Mouse (Mus musculus): ENCODE data around the gene Hes7. TPM values are rescaled to one million over a fixed set of nuclear protein-coding genes. Genes with fewer than 3 reads are reported as not detected.
"Not testable (repeated sequence)": the region's sequence is repeated elsewhere in the genome, so short reads cannot be mapped to it uniquely, and the experiment has no call there.

Gene Hes7
- total RNA-seq, 2 experiments from 2014 or later, result 0.39 to 0.48 TPM

DNA sequence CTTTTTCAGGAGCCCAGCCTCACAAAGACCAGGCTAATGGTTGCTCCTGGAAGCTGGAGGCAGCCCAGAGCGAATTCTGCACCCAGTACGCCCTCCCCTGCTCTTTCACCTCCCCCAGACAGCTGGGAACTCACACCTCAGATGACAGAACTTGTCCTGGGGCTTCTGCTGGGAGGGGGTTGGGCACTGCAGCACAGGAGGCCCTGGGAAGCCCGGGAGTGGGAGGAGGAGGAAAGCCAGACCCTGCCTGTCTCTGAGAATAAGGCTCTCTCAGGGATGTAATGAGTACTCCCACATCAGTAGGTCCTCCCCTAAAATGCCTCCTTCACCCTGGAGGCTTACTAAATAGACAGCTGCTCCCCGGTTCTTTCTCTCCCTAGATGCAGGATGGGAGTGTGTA, 33.1 kb upstream of the Hes7 start:
- intact Hi-C loops (cut with DNase I), result loop anchor here (5.0 kb wide), 1 partner anchor 35 kb away; the partner anchor contains the start of genes 9130213A22Rik and Hes7
- DNase-seq (ENCODE audit: low spot score in 2 of 2), result peak in 1 of 2 experiments; percentile 82

DNA sequence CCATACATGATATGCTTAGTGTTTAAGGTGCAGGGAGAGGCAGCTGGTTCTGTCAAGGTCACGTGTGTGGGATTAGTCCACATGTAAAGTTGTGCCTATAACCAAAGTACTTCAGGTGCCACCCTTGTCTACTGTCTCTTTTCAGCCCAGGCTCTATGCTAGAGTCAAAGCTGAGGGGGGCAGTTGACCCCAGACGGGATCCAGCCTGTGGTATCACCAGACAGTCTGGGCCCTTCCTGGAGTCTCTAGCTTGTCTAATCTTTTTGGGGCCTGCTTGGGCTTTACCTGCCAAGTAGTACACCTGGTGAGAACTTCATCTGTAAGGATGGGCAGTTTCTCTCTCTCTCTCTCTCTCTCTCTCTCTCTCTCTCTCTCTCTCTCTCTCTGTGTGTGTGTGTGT, 32.6 kb upstream of the Hes7 start:
- DNase-seq (ENCODE audit: low spot score in 2 of 2), result peak in 1 of 2 experiments; percentile 3
- intact Hi-C loops (cut with DNase I), result loop anchor here (5.0 kb wide), 1 partner anchor 35 kb away; the partner anchor contains the start of genes 9130213A22Rik and Hes7

DNA sequence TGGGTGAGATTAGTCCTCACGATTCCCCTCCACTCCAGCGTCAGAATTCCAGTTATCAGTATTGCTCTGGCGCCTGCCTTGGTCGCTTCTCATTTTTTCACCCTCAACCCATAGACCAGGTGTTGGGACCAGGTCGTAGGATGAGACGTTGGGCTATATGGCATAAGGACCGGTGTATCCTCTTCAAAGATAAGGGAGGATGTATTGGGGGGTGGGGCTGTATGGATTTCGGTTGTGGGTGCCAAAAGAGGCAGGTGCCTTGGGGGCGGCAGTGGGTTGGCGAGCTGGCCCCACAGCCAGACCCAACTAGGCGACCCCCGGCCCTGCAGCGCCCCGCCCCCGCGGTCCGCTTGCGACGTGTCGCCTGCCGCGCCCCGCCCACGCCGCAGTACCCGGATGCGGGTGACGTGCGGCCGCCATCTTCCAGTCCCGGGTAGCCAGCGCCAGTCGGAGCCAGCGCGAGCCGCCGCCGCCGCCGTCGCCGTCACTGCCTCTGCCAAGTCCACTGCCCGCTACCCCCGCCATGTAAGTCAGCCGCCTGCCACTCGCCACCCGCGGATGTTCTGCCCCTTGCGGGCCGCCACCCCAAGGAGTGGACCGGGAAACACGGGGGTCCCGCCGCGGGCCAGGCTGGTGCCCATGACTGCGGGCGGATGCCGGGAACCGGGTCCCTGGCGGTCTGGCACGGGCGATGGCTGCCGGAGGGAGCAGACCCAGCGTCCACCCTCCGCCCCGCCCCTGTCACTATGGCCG, 31.9 kb upstream of the Hes7 start, which contains the start of gene Vamp2:
Gene Vamp2, plus strand, starts transcription at position 388 of the 753 bp plus-strand sequence.
- DNase-seq (ENCODE audit: low spot score in 2 of 2), result peak; percentile 94 to 95
- intact Hi-C loops (cut with DNase I), result loop anchor here (5.0 kb wide), 1 partner anchor 34 kb away; the partner anchor contains the start of genes 9130213A22Rik and Hes7

DNA sequence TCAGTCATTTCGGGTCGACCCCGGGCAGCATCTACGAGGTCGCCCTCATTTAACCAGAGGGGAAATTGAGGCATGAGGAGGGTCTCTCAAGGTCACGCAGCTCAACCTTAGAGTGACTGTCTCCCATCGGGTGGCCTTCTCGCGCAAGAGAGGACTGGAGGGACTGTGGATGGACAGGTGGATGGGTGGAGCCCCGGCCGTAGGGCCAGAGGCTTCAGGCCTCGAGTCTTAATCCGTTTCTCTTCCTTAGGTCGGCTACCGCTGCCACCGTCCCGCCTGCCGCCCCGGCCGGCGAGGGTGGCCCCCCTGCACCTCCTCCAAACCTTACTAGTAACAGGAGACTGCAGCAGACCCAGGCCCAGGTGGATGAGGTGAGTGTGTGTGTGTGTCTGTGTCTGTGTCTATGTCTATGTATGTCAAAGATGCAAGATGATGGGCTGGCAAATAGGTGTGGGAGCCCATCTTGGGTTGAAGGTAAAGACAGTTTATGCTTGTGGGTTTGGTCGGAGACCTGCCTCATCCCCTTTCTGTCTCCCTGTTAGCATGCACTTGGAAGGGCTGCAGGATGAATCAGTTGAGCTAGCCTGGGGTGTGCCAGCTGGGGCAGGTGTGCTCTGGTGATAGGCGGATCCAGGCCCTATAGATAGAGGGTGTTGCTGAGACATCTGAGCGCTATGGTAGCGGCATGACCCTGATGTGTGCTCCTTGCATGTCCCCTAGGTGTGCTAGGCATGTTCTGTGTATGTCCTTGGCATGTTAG, 31.2 kb upstream of the Hes7 start:
- intact Hi-C loops (cut with DNase I), result loop anchor here (5.0 kb wide), 1 partner anchor 33 kb away; the partner anchor contains the start of genes 9130213A22Rik and Hes7
- no peak for DNase-seq (ENCODE audit: low spot score in 2 of 2)

DNA sequence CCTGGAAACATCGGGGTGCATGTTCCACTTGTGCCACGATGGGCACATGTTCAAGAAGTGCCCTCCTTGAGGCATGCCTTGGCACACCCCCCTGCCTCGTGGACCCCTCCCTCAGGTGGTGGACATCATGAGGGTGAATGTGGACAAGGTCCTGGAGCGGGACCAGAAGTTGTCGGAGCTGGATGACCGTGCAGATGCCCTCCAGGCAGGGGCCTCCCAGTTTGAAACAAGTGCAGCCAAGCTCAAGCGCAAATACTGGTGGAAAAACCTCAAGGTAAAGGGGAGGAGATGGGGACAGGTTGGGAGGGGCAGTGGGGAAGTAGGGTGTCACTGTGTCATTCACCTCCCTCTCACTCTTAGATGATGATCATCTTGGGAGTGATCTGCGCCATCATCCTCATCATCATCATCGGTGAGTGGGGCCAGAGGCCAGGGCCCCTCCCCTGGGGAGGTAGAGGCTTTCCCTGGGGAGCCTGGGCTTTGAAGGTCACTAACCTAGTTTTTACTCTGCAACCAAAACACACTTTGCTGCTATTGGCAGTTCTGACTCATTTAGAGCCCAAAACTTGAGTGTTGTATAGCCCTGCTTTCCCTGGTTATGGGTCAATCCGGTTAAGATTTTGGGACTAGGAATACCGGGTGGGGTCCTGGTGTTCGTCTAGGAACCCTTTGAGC, 30.5 kb upstream of the Hes7 start:
- no peak for DNase-seq (ENCODE audit: low spot score in 2 of 2)
- intact Hi-C loops (cut with DNase I), result loop anchor here (5.0 kb wide), 1 partner anchor 33 kb away; the partner anchor contains the start of genes 9130213A22Rik and Hes7

DNA sequence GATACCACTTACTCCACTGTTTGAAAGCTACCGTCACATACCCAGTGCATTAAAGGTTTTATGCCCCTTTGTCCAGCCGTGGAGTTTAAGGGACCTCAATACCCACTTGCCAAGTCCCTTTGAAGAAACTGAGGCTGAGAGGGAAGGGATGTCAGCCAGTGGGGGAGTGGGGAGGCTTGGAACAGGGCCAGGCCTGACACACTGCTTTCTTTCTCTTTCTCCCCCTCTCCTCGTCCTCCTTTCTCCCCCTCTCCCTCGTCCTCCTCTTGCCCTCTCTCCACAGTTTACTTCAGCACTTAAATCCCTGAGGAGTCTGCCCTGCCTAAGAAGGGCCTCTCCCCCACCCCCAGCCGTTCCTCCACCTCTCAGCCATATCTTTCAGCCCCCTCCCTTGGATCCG, 29.8 kb upstream of the Hes7 start:
- DNase-seq (ENCODE audit: low spot score in 2 of 2), result no peak
- intact Hi-C loops (cut with DNase I), result no loop called here

DNA sequence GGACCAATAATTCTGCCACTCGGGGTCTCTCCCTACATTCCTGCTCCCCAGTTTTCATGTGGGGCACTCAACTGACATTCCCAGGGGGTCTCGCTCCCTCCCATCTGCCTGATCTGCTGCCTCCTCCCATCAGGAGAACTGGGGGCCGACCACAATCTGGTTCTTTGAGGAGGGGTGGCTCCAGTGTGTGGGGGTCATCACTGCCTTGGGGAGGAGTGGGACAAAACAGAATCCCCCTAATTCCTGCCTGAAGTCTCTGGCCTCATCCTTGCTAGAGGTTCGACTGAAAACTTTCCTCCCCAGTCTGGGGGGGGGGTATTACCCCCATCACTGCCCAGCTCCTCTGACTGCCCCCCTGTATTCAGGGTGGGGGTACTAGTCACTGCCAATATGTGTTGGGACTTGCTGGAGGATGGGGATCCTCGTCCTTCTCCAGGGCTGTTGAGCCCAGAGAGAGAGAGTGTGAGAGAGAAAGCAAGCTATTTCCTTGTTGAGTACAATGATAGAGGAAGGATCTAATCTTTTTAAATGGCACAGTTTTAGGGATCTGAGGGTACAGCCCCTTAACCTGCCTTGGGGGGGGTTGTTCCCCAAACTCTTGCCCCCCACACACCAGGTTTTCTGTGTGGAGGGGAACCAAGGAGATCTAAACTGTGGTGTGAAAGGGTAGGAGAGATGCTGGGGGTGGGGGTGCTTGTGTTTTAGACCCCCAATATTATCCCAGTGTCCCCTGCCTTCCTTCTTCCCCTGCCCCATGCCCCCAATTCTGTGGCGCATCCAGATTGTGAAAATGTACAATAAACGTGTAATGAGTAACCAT, 28.4 kb upstream of the Hes7 start:
- DNase-seq (ENCODE audit: low spot score in 2 of 2), result no peak
- intact Hi-C loops (cut with DNase I), result no loop called here

DNA sequence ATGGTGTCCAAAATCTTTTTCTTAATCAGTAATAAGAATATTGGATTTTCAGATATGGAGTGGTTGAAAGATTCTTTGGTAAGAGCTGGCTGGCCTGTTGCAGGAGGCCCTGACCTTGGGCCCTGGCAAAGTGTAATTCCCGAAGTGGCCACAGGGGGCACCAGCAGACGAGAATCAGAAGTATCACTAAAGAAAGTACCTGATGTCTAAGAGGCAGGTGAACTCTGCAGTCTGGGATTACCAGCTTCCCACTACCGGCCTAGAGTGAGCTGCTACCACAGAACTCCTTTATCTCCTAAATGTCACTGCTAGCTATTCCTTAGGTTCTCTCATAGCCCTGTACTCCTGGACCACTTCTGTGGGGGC, 27.8 kb upstream of the Hes7 start:
- DNase-seq (ENCODE audit: low spot score in 2 of 2), result peak; percentile 81
- intact Hi-C loops (cut with DNase I), result no loop called here

DNA sequence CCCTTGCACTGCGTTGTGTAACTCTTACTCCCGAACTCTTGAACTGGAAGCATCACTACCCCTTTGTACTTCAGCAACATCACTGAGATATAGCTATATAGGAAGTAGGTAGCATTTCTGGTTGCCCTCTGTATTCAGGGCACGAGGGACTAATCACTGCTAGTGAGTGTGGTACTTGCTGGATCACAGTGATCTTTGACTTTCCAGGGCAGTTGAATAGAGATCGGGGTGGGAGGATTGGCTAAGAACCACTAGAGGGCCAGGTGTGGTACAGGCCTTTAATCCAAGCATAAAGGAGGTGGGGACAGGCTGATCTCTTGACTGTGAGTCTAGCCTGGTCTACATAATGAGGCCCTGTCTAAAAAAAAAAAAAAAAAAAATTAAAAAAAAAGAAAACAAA, 27.3 kb upstream of the Hes7 start:
- no peak for DNase-seq (ENCODE audit: low spot score in 2 of 2)
- intact Hi-C loops (cut with DNase I), result no loop called here

DNA sequence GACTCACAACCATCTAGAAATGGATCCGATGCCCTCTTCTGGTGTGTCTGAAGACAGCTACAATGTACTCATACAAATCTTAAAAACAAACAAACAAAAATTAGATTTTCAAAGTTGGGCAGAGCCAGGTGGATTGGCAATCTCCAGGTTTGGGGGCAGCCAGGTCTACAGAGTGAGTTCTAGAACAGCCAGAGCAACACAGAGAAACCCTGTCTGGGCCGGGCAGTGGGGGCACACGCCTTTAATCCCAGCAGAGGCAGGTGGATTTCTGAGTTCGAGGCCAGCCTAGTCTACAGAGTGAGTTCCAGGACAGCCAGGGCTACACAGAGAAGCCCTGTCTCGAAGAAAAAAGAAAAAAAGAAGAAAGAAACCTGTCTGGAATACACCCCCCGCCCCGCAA, 26.3 kb upstream of the Hes7 start:
- intact Hi-C loops (cut with DNase I), result loop anchor here (2.0 kb wide), 1 partner anchor 27 kb away; no protein-coding TSS in a partner anchor
- DNase-seq (ENCODE audit: low spot score in 2 of 2), result not testable (repeated sequence)

DNA sequence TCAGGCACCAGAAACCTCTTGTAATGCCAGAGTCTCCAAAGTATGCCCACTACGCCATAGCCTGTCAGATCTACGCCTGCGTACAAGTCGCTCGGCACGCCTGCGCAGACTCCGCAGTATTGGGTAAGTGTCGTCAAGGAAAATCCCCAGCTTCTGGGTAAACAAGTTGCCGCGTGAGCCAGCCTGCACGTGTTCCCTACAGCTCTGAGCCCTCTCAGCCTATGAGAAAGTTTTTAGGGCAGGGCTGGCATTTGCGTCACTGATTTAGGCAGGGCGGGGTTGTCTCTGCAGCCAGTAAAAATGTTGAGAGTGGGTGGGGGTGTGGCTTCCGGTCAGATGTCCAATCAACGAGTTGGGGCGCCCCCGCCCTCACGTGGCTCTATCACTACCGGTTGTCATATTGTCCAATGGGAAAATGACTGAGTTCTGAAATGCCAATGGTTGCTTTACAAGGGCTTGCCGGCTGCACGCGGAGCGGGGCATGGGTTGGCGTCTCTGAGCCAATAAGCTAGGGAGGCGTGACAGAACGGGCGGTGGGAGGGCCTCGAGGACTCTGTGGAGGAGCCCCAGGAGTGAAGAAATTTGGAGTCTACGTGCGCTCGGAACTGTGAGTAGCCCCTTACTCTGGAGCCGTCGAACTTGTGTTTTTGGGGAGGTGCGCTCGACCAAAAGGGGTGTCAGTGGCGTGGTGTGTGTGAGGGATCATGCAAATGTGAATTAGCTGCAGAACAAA, 25.3 kb upstream of the Hes7 start, which contains the start of gene Per1:
Gene Per1, plus strand, starts transcription at position 521 of the 733 bp plus-strand sequence.
- intact Hi-C loops (cut with DNase I), result loop anchor here (2.0 to 5.0 kb wide), 3 partner anchors 28 to 322 kb away; partner anchors contain the start of gene Chd3
- DNase-seq (ENCODE audit: low spot score in 2 of 2), result peak; percentile 100

DNA sequence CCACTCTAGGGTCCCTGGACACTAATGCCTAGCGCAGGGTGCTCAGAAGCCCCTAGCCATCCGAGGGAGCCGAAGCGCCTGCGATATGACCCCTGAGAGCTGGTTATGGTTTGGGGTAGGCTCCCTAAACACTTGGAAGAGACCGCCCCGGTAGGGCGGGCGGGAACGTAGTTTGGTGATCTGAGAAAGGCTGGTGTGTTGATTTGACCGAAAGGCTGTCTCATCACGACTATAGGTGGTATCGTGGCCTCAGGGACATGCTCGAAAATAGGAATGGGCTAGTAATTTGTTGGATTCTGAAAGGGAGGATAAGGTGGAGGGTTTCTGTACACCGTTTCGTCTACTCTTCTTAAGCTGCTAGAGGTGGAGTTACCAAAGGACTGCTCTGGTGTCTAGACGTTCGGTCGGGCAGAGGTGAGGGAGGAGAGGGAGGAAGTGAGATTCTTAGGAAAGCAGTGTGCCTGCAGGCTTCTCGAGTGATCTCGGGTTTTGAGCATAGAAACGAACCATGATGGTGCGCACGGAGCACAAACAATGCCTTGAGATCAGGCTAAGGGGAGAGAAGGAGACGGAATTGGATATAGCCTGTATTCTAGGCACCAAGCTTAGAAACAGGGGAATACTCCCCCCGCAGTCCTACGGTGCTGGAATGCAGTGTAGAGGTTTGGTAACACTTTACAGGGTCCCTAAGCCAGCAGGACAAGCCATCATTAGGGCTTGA, 24.5 kb upstream of the Hes7 start:
- intact Hi-C loops (cut with DNase I), result loop anchor here (2.0 to 5.0 kb wide), 3 partner anchors 29 to 322 kb away; partner anchors contain the start of gene Chd3
- no peak for DNase-seq (ENCODE audit: low spot score in 2 of 2)

DNA sequence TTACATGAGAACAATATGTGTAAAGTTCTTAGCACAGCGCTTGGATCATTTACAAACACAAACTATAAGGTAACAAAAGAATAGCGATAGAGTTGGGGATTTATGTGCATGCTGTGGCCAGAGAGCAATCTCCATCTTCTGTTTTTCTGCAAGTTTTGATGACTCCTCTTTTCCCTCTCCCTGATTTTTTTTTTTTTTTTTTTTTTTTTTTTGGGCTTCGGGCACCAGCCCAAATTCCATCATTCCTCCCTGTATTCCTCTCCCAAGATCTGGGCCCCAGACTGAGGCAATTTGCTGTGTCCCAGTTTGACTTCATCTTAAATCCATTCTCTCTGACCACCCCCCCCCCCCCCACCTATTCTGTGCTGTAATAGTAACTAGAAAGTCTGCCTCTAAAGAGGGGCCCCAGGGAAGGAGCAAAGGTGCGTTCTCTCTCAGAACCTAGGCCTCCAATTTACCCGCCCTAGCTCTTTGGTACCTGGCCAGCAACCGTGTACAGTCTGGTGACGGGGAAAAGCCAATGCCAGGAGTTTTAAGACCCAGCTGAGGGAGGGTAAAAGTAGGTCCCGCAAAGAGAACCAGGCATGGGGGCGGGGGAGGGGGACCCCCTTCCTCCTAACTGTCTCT, 23.7 kb upstream of the Hes7 start:
- intact Hi-C loops (cut with DNase I), result loop anchor here (5.0 kb wide), 2 partner anchors 271 to 321 kb away; partner anchors contain the start of gene Chd3
- DNase-seq (ENCODE audit: low spot score in 2 of 2), result no peak

DNA sequence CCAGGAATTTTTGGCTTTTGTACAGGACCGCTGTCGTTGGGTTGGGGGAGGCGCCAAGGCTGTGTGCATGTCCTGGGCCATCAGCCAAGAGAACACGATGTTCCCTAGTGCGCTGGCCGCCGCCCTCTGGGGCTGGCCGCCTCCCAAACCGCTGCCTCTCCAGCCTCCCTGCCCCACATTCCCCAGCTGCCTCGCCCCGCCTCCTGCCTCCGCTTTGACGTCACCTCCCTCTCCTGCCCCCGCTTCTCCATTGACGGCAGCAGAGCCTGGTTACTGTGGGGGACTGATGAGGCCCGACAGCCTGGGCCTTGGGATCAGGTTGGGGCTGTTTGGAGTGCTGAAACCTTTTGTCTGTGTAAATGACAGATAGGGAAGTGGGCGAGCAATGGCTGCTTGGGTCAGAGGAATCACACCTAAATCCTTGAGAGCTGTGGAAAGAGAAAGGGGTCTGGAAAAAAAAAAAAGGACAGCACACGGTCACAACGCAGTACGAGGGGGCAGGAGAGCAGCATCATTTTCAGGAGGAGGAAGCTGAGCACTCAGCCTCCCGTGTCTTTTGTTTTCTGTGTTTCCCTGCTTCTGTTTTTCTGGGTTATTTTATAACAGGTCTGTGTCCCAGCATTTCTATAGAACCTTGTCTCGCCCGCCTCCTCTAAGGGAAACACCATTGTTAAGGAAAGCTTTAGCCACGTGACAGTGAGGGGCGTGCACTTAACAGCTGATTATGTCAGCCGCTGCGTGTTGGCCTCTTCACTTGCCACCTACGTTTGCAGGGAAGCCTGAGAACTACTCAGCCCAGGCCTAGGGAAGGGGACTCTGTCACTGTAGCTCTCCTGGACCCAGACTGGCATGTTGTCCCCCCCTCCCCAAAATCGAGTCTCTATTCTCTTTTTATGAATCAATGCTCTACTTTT, 23.0 kb upstream of the Hes7 start:
- intact Hi-C loops (cut with DNase I), result loop anchor here (5.0 kb wide), 2 partner anchors 270 to 320 kb away; partner anchors contain the start of gene Chd3
- peak; percentile 94 to 99 for DNase-seq (ENCODE audit: low spot score in 2 of 2)

DNA sequence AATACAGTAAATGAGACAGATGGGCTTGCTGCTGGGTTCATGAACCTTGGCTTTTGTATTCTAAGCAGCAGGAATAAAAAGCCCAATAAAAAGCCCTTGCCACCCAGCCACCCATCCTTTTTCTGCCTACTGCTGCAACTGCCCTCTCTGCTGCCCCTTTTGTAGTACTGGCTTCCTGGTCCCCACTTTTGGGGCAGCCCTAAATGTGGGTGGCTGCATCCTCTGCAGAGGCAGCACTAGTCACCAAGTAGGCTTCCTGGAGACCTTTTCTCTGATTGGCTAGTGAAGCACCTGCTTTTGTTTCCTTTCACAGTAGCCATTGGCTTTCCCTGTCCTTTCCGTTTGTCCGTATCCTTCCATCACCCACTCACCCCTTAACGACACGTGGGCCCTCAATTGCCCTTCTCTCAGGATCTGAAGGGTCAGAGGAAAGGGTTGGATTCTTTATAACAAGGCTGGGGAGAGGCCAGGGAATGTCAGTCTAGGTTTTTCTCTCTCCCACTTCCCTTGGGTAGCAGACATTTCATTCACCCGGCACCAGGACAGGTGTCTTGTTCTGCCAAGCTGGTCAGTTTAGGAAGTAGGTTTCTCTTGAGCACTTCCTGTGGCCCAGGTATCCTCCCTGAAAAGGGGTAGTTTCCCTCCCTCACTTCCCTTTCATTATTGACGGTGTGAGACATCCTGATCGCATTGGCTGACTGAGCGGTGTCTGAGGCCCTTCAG, 22.0 kb upstream of the Hes7 start:
- intact Hi-C loops (cut with DNase I), result loop anchor here (2.0 to 5.0 kb wide), 3 partner anchors 25 to 319 kb away; partner anchors contain the start of genes 9130213A22Rik and Chd3
- DNase-seq (ENCODE audit: low spot score in 2 of 2), result peak in 1 of 2 experiments; percentile 74

Data from left cerebral cortex, postnatal 25 days (tissue).